Mouse (Mus musculus) liver, embryonic 11.5 days (tissue): ENCODE measurements at regions not wholly inside any gene's neighbourhood (a gene's known extent, or its start where the extent isn't known, plus 50 kb on each side); places are given as distances from the start of the nearest gene placed in this dataset.

ENCODE experiments used
- ATAC-seq: fragments of 200-750 bp; cut with Nextera tagmentation; replicated peaks from 2 replicates; pipeline ENCODE4 v1.8.0; 2017; ENCODE audit warnings: moderate number of reproducible peaks, mild to moderate bottlenecking, moderate TSS enrichment, moderate library complexity; ENCODE audit not compliant: low FRiP score
- DNase-seq: peaks from one replicate; pipeline ENCODE4 v3.0.0-alpha.2; 2017; ENCODE audit warnings: low spot score
- H3K27ac ChIP-seq: fragments of 300-500 bp; sonication (generic); 2 replicates; pipeline ENCODE4 v1.5.1; 2014; ENCODE audit warnings: mild to moderate bottlenecking, low read depth, low read length, control low read depth
- H3K27me3 ChIP-seq: fragments of 300-500 bp; sonication (generic); replicated peaks from 2 replicates; pipeline ENCODE4 v1.6.1; 2014; ENCODE audit warnings: low read length, mixed read lengths; ENCODE audit not compliant: control insufficient read depth, insufficient read depth
- H3K36me3 ChIP-seq: fragments of 300-500 bp; sonication (generic); 2 replicates; pipeline ENCODE4 v1.6.1; 2014; ENCODE audit warnings: mild to moderate bottlenecking, low read length, moderate library complexity, mixed read lengths; ENCODE audit not compliant: control insufficient read depth, insufficient read depth
- H3K4me1 ChIP-seq: fragments of 300-500 bp; sonication (generic); replicated peaks from 2 replicates; pipeline ENCODE4 v1.6.1; 2014; ENCODE audit warnings: low read length, mixed read lengths; ENCODE audit not compliant: control insufficient read depth, insufficient read depth
- H3K4me2 ChIP-seq: fragments of 300-500 bp; sonication (generic); 2 replicates; pipeline ENCODE4 v1.6.1; 2014; ENCODE audit warnings: mild to moderate bottlenecking, control low read depth, moderate library complexity
- H3K4me3 ChIP-seq: fragments of 300-500 bp; sonication (generic); 2 replicates; pipeline ENCODE4 v1.5.1; 2014; ENCODE audit warnings: low read depth, low read length, control low read depth
- H3K9ac ChIP-seq: fragments of 300-500 bp; sonication (generic); 2 replicates; pipeline ENCODE4 v1.6.1; 2014; ENCODE audit warnings: low read depth, low read length, control low read depth
- H3K9me3 ChIP-seq: fragments of 300-500 bp; sonication (generic); 2 replicates; pipeline ENCODE4 v1.6.1; 2016; ENCODE audit warnings: low read length, inconsistent platforms, mixed read lengths; ENCODE audit not compliant: control insufficient read depth
- WGBS: fragments of 180-500 bp; shearing (Covaris S2); extraction: QIAGEN DNeasy Blood & Tissue Kit; methylation state at CpG from one replicate; pipeline ENCODE4 v1.1.7; 2014; 5-methylcytosine and 5-hydroxymethylcytosine counted together

- WGBS, result 80% methylated on average over 7 of the region's 7 CpGs
- Histone ChIP-seq H3K27ac (no peak overlapping the region), H3K9me3 (no peaks in the 10 kb centered on the region)
These were observed 343.0 kb upstream of the Fam19a5 start for GRCm38 (mm10) chr15:87201055-87201454.

DNA sequence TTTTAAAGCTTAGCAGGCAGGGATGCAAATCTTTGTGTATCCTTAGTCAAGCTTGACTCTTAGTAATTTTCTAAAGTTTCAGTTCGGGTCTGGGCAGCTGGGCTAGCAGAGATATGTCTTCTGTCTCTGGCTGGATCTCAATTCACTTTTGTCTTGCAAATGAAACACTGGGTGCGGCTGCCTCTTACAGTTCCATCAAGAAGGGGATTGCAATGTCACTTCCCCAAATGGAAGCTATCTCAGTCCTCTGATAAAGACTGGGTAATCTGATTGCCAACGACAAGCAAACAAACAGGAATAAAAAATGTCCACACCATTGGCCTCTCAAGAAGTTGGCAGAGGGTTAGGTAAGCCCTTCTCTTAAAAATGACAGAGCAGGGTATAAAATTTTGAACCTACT, 314.1 kb upstream of the Fam19a5 start:
- Histone ChIP-seq H3K27ac (no peak overlapping the region), H3K9ac (no peak overlapping the region), H3K4me3 (no peak overlapping the region), H3K4me1 (no peaks in the 10 kb centered on the region), H3K27me3 (no peaks in the 10 kb centered on the region), H3K4me2 (no peak overlapping the region), H3K36me3 (no peaks in the 10 kb centered on the region), H3K9me3 (no peaks in the 10 kb centered on the region)
- no peak for DNase-seq
- 52% methylated on average over 3 of the region's 3 CpGs for WGBS
- no peak for ATAC-seq

More at GRCm38 (mm10) chr15:87201055-87201454, 343.0 kb upstream of the Fam19a5 start:
- no peak overlapping the region for H3K9ac ChIP-seq
- ATAC-seq (no peak), DNase-seq (no peak)
- no peak overlapping the region for H3K4me3 ChIP-seq
- no peaks in the 10 kb centered on the region for H3K27me3 ChIP-seq
- no peaks in the 10 kb centered on the region for H3K4me1 ChIP-seq
- H3K4me2 ChIP-seq, result no peak overlapping the region
- H3K36me3 ChIP-seq, result no peaks in the 10 kb centered on the region

GRCm38 (mm10) chr15:87236096-87236495, 308.0 kb upstream of the Fam19a5 start:
- H3K9ac ChIP-seq, result no peak overlapping the region
- H3K4me3 ChIP-seq, result no peak overlapping the region
- H3K27me3 ChIP-seq, result no peaks in the 10 kb centered on the region
- H3K4me2 ChIP-seq, result no peak overlapping the region
- no peak overlapping the region for H3K27ac ChIP-seq
- DNase-seq (no peak), ATAC-seq (no peak)
- 82% methylated on average over 3 of the region's 3 CpGs for WGBS
- no peaks in the 10 kb centered on the region for H3K36me3 ChIP-seq
- no peaks in the 10 kb centered on the region for H3K4me1 ChIP-seq
- H3K9me3 ChIP-seq, result no peaks in the 10 kb centered on the region

GRCm38 (mm10) chr15:87239057-87239456, 305.0 kb upstream of the Fam19a5 start:
- Histone ChIP-seq H3K9me3 (no peaks in the 10 kb centered on the region), H3K27me3 (no peaks in the 10 kb centered on the region), H3K27ac (no peak overlapping the region), H3K4me2 (no peak overlapping the region), H3K4me3 (no peak overlapping the region), H3K9ac (no peak overlapping the region), H3K36me3 (no peaks in the 10 kb centered on the region), H3K4me1 (no peaks in the 10 kb centered on the region)
- DNase-seq, result no peak
- WGBS, result 90% methylated on average over 11 of the region's 11 CpGs
- no peak for ATAC-seq

DNA sequence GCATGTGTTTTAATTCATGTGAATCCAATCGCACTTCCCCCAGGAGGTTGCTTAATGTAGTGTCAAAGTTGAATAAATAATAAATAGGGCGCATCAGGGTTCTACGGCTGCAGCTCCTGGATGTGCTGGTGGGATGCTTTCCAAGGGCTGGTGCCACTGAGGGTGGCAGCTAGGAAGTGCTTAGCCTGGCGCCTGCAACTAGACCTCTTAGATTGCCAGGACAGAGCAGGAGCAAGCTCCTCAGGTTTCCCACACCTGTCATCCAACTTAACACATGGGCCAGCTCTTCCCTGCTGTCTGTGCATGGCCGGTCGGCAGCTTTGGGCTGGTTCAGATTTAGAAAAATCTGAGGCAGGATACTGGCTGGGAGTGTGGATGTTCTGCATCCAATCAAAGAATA, 282.6 kb upstream of the Fam19a5 start:
- ATAC-seq (no peak), DNase-seq (no peak)
- Histone ChIP-seq H3K4me3 (no peak overlapping the region), H3K27me3 (no peaks in the 10 kb centered on the region), H3K27ac (no peak overlapping the region), H3K4me2 (no peak overlapping the region), H3K9ac (no peak overlapping the region), H3K4me1 (no peaks in the 10 kb centered on the region), H3K36me3 (no peaks in the 10 kb centered on the region), H3K9me3 (no peaks in the 10 kb centered on the region)
- 88% methylated on average over 6 of the region's 6 CpGs for WGBS

DNA sequence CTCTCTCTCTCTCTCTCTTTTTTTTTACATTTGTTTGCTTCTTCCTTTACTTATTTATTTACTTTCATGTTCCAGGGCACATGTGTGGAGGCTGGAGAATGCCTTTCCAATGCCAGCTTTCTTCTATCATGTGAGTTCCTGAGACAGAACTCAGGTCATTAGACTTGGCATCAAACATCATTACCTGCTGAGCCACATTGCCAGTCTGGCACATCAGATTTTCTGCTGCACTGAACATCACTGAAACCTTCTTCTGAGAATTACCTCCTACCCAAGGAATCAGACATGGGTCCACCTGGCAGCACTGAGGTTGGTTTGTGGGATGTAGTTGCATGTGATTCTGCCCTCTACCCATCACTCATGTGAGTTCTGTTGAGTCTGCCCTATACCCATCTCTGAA, 279.2 kb upstream of the Fam19a5 start:
- Histone ChIP-seq H3K4me1 (no peaks in the 10 kb centered on the region), H3K4me3 (no peak overlapping the region), H3K27me3 (no peaks in the 10 kb centered on the region), H3K9me3 (no peaks in the 10 kb centered on the region), H3K9ac (no peak overlapping the region), H3K27ac (no peak overlapping the region), H3K4me2 (no peak overlapping the region), H3K36me3 (no peaks in the 10 kb centered on the region)
- ATAC-seq, result no peak
- no peak for DNase-seq

DNA sequence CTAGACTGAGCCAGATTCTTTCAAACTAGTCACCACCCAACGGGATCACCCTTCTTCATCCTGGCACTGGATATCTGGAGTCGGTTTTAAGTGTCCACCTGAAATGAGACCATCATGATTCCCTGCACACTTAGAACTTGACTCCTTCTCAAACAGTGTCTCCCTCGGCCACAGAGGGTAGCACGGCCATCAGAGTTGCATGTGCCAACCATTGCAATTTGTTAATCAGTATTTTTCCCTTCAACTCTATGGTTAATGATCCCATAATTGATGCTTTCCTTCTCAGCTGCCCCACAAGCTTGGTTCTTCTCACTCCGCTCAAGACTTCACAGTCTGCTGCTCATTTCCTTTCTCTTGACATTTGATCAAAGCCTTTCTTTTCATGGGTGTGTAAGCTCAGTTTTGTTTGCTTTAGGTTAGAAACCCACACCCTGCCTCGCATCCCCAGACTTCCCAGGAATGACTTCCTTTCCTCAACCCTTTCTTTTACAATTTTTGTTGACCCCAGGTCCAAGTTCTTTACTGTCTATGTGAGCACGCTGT, 253.0 kb upstream of the Fam19a5 start:
- Histone ChIP-seq H3K4me3 (no peak overlapping the region), H3K27me3 (no peaks in the 10 kb centered on the region), H3K27ac (no peak overlapping the region), H3K9ac (no peak overlapping the region), H3K4me1 (no peaks in the 10 kb centered on the region), H3K9me3 (no peaks in the 10 kb centered on the region), H3K4me2 (no peak overlapping the region), H3K36me3 (no peaks in the 10 kb centered on the region)
- DNase-seq (no peak), ATAC-seq (no peak)
- WGBS, result 70% methylated on average over 7 of the region's 7 CpGs

- H3K36me3 ChIP-seq, result no peaks in the 10 kb centered on the region
- H3K9ac ChIP-seq, result no peak overlapping the region
- no peak for DNase-seq
- H3K4me2 ChIP-seq, result no peak overlapping the region
- H3K9me3 ChIP-seq, result peaks cover 2% of the 10 kb centered on the region; the same call in 1 of the 2 replicates
- no peak overlapping the region for H3K27ac ChIP-seq
- ATAC-seq, result no peak
- no peaks in the 10 kb centered on the region for H3K4me1 ChIP-seq
- H3K4me3 ChIP-seq, result no peak overlapping the region
- no peaks in the 10 kb centered on the region for H3K27me3 ChIP-seq
These were observed 224.2 kb upstream of the Fam19a5 start for GRCm38 (mm10) chr15:87319896-87320295.

DNA sequence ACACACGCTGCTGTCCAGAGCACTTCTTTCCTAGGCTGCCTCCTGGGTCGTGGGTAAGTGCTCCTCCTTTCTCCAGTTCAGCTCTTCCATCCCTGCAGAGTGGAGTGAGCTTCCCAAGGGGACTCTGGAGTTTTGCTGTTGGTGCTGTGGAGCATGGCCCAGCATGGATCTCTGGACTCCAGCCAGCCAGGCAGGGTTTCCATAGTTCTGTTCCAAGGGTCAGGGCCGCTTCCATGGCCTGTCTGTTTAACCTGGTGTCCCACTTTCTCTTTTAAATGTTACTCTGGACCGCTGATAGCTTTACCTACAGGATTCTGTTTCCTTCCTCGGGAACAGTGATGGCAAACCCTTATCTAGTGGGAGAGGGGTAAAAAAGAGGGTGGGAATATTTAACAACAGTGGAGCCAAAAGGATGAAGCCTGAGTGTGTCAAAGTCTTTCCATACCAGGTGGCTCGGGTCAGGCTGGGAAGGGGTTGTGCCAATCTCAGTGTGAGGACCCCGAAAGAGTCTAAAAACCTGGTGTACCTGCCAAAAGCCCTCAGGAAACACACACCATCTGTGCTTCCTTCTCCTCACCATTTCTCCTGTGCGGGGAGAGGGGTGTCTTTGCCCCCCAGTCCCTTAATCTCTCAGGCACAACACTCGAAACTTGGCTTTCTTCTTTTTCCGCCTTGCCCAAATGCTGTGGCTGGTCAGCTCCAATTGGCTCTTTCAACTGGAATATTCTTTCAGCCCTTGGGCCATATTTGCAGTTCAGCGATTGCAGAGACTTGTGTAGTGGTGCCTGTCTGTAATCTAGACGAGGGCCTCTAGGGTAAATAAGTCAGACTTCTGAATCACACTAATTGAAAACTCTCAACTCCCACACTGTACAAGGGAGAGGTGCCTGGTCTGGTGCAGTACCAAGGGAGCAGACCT, 222.8 kb upstream of the Fam19a5 start:
- no peak overlapping the region for H3K9ac ChIP-seq
- DNase-seq (no peak), ATAC-seq (no peak)
- no peak overlapping the region for H3K4me2 ChIP-seq
- no peaks in the 10 kb centered on the region for H3K27me3 ChIP-seq
- peaks cover 2% of the 10 kb centered on the region; the same call in 1 of the 2 replicates for H3K9me3 ChIP-seq
- H3K4me1 ChIP-seq, result no peaks in the 10 kb centered on the region
- no peaks in the 10 kb centered on the region for H3K36me3 ChIP-seq
- 67% methylated on average over 12 of the region's 12 CpGs for WGBS
- no peak overlapping the region for H3K4me3 ChIP-seq
- no peak overlapping the region for H3K27ac ChIP-seq
